Mouse (Mus musculus) ES-Bruce4 (cell line): ENCODE results near the gene Fbxo5.

Source experiments
- CTCF ChIP-seq: IDR thresholded peaks from one replicate; pipeline ENCODE4 v1.8.1; 2011; ENCODE audit warnings: low read depth, low read length
- EP300 ChIP-seq: IDR thresholded peaks from 2 replicates; pipeline ENCODE4 v1.6.1; 2011; ENCODE audit warnings: low read depth, low read length; ENCODE audit not compliant: insufficient read depth

GRCm38 (mm10) chr10:5786923-5787322 is 18.5 kb downstream of the Fbxo5 start:
- TF ChIP-seq CTCF (peak; percentile 80), EP300 (no peak)
